Mouse (Mus musculus) heart, adult 11 months (tissue): Measurements from ENCODE around the gene H6pd.

Experiments used
- DNase-seq: peaks from one replicate; pipeline ENCODE4 v3.0.0; 2022

The H6pd gene

DNA sequence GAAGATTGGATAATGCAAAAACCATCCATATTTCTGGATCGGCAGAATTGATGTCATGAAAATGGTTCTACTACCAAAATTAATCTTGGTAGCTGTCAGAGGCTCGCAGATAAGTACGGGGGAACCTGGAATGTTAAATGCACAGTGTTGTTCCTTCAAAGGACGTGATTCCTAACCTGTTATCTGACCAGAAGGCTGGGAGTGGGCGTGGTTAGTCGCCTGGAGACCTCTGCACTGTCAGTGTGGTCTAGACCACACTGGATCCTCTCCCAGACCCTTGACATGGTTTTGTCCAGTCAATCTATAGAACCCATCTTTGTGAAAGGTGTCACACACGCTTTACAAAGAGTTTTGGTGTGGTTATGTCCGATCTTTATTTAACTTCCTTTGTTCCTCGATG, 37.4 kb downstream of the H6pd start:
- DNase-seq: no peak

DNA sequence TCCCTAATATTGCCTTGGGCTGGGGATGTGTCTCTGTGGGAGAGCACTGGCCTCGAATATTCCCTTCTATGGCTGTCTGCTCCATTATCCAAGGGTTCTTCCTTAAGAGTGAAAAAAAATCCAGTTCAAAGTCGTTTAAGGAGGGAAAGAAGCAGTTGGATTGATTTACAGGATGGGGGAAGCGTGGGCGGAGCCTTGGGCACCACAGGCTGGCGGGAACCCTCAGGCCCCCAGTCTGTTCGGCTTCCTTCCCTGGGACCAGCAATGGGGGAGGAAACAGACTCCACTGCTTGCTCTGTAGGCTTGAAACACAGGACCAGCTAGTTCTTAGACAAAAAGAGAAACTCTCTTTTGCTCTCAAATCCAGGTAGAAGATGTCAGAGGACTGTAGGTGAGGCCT, 40.3 kb downstream of the H6pd start:
- DNase-seq: no peak

DNA sequence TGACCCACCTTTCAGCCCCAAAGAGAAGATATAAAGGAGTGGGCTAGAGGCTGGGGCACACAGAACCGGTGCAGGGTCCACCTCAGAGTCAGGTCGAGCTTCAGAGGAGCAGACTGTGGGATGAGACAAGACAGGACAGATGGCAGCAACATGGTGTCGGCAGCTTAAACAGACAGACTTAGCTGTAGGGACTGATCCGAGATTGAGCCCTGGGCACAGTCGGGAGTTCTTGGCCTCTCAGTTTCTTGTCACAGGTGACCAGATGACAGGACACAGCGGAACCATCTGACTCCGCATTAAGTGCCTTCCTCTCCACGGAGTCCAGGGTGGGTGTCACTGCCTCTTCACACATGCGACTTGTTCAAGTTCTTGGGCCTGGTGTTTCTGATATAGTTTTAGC, 41.9 kb downstream of the H6pd start:
- DNase-seq: no peak

DNA sequence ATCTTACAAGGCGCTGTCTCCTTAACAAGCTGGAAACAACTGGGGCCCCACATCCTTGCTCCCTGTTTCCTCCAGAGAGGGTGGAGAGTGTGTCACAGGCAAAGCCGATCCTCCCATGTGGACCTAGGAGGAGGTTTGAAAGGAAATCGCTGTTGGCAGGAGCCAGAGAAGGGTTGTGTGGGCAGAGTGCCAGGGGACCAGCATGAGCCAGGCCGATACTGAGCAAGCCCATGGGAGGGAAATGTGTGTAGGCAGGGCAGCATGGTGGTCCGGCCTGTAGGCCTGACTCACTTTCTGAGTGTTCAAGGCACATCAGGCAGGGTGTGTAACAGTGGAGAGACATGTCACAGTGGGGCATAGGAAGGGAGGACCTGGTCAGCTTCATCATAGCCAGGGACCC, 42.6 kb downstream of the H6pd start:
- peak; percentile 97 for DNase-seq

DNA sequence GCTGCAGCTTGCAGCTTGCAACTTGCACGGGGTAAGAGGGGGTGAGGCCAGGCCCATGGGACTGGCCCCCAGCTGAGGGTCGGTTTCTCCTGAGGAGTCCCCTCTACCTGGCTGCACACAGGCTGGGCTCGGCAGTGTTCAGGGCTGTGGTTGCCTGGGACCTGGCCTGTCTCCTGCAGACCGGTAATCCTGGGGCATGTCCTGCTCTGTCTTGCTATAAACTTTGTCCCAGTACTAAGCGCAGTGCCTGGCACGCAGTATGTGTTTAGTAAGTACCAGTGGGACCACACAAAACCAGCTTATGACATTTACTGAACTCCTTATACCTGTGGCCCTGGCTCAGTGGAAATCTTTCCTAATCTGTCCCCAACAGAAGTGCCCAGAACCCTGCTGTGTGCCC, 43.2 kb downstream of the H6pd start:
- DNase-seq: peak; percentile 90

DNA sequence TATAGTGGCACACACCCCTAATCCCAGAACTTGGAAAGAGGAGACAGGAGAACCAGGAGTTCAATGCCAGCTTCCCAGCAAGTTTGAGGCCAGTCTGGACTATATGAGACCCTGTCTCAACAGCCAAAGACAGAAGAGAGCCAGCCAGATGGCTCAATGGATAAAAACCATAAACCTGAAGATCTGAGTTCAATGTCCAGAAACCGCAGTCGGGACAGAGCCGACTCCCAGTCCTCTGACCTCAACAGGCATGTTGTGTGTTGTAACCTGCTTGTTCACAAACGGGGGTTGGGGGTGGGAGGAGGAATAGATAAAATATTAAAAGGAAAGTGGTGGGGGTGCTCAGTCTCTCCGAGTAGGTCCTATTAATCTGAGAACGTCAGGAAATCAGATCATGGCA, 43.6 kb downstream of the H6pd start:
- no peak for DNase-seq

DNA sequence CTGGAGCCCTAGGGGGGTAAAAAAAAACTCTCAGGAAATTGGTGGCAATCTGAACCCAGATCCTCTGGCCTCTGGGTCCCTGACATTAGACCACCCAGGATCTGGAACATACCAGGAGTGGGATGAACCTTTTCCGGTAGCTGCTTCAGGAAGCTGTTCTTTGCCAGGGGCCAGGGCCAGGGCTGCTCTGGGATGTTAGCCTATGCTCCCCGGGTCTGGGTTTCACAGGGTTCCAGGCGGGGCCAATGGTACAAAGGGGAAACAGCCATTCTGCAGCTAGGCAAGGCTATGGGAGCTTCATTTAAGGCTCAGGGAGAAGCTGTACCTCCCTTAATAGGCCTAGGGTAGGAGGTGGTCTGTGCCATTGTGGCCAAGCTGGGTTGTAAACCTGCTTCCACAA, 44.1 kb downstream of the H6pd start:
- no peak for DNase-seq

DNA sequence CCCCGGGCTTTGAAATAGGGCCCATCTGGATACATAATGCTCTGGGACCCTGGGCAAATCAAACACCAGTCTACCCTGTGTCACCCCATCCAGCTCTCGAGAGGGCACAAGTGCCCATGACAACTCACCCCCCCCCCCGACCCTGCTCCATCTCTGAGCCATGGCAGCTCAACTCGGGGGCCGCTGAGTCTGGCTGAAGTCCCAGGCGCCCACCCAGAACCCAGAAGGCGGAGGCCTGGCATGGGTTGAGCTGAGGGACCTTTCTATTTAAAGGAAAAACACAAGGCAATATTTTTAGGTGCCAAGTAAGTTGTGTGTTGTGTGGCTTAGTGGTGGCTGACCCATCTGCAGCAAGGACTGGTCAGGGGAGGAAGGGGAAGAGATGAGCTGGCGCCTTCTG, 44.5 kb downstream of the H6pd start:
- peak; percentile 86 for DNase-seq

DNA sequence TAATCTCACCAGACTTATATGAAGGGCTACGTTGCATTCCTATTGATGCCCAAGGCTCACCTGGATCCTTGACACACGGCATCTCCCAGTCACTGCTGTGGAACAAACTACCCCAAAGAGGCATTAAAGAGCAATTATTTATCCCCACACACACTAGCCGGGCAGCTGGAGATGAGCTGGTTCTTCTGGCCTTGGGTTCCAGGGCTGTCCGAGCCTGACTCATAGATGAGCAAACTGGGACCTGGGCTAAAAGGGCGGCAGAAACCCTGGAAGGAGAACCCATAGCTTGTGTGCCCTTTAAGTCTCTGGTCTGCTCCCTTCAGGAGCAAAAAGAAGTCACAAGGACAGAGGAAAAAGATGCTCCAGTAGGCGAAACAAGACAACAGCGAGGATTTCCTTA, 48.4 kb downstream of the H6pd start:
- no peak for DNase-seq

DNA sequence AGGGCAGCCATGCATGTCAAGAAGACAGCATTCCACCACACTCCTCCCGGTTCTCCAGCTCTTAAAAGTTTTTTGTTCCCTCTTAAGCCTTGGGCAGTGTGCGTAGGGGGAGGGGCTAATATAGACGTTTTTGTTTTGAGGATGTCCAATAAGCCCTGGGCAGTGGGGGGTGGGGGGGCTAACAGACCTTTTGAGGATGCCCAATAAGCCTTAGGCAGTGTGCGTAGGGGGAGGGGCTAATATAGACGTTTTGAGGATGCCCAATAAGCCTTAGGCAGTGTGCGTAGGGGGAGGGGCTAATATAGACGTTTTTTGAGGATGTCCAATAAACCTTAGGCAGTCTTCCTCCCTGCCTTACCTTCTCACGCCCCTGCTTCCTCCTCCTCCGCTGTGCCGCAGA, 49.0 kb downstream of the H6pd start:
- DNase-seq: peak; percentile 86

DNA sequence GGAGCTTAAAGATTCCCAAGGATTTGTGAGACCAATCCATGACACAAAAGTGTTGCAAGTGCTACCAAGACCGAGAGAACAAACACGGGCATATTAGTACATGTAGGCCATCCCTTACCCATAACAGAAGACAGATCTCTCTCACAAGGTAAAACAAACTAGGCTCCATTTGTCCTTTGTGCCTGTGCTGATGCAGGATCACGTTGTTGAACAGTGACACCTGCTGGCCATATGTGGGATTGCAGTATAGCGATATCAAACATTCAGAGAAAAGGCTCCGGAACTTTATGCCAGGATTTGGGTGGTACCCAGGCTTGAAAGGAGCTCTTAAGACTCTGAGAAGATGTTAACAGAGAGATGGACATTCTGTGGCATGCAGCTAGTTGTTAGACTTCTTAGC, 50.3 kb downstream of the H6pd start:
- peak; percentile 94 for DNase-seq

DNA sequence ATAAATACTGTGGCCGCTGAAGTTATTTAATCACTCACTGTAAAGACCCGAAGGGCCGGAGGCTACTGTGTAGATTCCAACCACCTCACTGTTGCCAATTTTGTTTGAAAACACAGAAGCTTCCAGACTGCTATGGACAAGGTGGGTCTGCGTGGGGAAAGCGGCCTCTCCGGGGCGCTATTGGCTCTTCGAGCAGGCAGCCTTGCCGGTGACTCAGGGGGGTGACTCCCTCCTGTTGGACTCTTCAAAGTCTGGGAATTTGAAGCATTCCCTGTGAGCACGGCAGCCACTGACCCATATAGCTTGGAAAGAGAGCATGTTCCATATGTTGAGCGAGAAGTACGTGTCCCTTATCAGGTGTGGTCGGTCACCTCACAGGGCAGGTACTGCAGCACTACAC, 52.8 kb downstream of the H6pd start:
- peak; percentile 92 for DNase-seq

DNA sequence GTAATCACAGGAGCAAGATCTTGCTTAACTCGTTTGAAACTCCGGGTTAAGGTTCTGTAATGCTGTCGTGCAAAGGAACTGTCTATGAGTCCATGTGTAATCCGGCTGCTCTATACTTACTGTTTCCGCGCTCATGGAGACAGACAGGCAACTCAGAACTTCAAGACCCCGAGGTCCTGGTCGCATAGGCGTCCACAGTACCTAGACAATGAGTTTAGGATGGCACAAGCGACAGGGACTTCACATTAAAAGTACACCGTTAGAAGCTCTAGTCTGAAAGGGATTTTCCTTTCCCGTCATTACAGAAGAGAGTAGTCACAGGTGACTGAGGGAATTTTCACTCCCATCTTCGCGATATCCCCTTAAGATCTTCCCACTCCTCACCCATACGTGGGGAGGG, 53.2 kb downstream of the H6pd start:
- no peak for DNase-seq

DNA sequence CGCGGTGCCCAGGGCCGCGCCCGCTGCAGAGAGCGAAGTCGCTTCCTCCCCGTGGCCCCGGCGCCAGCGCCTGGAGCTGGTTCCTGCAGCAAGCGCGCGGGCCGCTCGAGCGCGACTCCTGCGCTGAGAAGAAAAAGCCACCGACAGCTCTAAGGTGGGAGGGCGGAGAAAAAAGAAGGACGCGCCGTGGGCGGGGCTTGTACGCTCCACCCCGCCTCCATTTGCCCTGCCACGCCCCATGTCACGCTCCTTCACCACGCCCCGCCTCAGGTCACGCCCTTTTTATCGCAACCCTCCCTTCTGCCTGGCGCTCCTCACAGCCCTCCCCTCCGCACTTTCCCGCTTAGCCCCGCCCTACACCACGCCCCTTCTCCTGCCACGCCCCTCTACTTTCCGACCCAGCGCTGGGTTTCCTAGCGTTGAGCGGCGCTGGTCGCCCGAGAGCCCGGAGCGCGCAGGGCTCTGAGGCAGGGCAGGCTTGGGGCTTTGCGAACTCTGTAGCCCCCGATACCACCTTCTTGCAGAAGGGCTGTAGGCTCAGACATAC, 53.9 kb downstream of the H6pd start, which contains the start of gene Spsb1:
Gene Spsb1 (minus strand): TSS at position 151 of the 547 bp plus-strand sequence.
- peak; percentile 99 for DNase-seq

DNA sequence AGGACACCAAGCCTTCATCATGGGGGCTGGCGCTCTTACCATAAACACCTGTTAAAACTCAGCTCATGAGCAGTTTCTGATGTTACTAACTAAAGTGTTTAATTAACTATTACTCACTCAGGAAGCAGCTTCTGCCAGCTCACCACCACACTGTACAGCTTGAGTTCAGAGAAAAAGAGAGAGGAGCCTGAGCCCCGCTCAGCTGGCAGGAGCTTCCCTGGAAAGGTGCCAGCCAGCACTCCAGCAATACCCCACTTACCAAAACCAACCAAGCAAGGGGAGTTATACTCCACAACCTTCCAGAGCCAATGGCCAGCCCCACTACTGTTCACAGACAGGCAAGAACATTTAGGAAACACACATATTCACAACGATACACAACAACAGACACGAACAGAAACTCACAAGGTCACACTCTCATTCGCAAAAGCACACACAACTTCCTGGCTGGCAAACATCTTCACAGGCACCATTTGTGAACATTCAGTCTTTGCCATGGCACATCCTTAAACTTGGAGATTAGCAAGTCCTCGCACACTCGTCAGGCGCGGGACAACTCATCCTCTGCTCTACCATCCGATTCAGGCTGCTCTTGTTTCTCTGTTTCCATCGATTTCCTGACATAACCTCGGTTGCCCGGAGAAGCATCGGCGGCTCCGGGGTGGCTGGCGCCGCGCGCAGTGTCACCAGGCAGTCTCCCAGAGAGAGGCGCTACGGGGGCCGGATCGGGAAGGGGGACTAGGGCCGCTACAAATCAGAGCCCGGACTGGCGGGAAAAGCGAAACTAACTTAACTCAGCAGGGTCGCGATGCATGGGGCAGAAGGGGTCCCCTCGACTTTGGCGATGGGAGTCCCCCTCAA, 55.0 kb downstream of the H6pd start:
- DNase-seq: peak; percentile 97

DNA sequence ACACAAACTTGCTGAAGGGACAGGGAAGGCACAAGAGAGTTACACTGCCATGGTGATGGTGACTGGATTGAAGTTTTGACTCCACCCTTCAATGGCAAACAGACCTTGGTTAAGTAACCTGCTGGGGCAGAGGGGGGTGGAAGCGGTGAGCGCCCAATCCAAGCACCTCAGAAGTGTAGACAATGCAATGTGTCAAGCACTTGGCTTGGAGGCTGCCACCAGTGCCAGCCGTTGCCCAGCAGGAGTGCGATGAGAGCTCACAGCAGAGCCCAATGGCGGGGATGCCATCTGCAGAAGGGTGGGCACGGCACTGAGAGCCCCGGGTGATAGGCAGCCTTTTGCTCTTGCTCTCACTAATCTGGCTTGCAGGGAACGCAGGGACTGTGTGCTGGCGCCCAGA, 56.6 kb downstream of the H6pd start:
- DNase-seq: peak; percentile 95

DNA sequence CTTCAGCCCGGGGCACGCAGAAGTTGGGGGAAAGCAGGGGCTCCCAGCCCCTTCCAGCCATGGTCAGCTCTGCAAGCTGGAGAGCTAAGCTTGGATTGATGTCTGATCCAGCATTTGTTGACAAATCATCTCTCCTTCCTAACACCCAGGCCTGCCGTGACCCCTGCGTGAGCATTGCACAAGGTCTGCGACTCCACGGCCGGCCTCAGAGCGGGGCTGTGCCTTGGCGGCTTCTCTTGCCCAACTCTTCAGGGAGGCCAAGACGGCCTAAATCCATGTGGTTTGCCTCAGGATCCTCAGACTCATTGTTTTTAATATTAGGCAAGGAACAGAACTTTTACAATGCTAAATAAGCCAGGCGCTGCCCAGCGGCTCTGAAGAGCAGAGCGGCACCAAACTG, 57.6 kb downstream of the H6pd start:
- peak; percentile 96 for DNase-seq

DNA sequence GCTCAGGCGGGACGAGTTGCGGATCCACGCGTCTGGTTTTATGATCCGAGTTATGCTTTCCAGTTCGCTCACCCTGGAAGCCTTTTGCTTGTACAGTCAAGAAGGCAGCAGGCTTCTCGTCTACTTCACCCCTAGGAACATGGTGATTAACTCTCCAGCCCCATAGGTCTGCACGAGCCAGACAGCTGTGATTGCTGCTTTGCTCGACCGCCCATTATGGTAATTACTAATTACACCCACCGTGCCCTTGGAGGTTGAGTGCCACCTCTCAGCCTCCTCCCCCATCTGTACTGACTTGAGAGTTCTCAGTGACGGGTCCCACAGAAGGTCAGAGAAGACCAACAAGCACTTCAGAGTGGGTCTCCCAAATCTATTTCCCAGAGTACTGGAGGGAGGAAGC, 59.1 kb downstream of the H6pd start:
- no peak for DNase-seq

DNA sequence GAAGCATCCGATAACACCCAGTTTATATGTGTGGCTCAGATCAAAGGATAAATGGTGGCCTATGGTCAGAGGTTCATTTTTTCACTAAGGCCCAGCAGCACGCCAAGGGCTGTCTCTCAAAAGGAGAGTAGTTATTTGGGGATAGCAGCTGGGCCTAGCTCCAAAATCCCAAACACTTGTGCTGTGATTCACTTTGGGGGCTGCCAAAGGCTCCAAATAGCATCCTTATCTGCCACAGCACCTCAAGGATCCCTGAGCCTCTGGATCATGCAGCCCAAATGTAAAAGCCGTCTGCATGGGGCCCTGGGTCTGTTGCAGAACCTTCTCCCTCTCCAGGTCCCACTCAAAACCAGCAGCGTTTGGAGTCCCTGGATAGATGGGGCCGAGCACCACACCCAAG, 60.7 kb downstream of the H6pd start:
- peak; percentile 97 for DNase-seq

DNA sequence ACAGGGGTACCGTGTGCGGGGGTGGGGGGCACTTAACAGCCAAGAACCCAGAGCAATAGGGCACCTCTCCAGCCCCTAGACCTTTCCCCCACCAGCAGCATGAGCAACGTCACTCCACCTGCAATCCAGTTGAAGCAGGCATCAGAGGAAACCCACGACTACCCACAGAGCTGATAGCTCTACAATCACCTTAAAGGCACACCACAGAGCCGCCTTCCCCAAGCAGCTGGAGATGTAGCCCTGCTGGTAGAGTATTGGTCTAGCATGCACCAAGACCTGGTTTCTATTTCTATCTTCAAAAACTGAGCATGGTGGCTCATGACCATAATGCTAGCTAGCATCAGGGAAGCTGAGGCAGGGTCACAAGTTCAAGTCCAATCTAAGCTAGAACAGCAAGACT, 61.4 kb downstream of the H6pd start:
- DNase-seq: no peak

DNA sequence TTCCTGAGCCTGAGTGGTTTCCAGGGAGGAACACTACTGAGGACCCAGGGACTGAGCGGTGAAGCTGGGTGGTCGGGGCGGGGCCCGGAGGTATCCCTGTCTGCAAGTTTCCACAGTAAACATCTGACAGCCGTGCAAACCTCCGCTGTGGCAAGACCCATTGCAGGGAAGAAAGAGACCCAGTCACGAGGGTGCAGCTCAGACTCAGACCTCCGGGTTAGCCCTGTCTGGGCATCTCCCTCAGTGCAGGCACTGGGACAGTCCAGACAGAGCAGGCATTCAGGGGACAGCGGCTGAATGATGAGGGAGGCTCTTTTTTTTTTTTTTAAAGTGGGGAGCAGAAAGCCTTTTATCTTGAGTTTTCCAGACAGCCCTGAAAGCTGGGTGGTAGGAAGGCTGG, 63.6 kb downstream of the H6pd start:
- peak; percentile 89 for DNase-seq

DNA sequence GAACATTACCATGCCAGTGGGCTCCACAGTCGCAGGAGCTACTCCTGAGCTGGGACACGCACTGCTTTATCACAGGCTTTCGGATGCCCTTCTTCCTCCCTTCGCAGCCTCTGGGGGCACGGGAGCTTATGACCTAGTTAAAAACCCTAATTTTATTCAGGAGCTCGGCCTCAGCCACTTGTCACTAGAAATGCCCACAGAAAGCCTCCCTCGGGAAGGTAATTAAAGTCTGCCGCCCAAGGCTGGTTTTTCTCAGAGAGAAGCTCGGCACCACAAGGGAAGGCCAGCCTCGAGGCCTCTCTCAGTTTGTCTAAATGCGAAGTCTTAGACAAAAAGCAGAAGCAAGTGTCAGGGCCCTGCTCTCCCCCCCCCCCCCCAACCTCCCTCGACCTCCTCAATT, 64.6 kb downstream of the H6pd start:
- DNase-seq: peak; percentile 81

DNA sequence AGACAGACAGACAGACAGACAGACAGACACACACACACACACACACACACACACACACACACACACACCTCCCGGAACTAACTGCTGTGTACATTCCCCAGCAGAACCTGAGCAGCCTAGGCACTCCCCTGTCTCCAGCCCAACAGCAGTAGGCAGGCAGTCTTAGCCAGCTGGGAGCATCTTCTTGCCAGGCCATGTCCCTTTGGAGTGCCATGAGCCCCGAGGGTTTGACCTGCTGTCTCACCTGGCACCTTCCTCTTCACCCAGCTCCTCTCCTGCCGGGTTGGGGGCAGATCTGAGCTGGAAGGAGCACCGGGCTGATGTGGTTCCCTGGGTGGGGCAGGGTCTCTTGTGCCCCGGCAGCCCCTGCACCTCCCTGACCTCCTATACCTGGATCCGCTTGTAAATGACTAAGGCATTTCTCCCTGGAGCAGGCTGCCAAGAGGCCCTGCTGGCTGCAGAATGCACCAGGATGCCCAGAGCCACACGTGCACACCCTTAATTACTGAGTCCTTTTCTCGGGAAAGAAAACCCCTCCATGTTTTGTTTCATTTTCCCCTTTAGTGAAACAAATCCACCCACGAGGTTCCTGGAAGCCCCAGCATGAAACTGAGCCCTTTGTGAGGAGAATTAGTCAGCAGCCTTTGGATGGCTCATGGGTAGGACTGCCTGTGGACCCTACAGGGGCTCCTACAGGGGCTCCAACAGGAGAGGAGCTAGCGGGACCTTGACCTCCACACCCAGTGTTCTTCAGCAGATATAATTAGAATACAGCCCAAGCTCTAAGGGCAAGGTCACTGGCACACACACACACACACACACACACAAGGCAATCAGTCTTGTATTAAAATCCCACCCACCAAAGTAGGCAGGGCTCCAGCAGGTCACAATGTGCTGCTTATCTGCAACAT, 65.7 kb downstream of the H6pd start:
- no peak for DNase-seq
